Mouse (Mus musculus) gastrocnemius, postnatal 10 days (tissue): ENCODE data around the gene Ncoa1. TPM values are rescaled to one million over a fixed set of nuclear protein-coding genes. Genes with fewer than 3 reads are reported as not detected.

Experiments used
- DNase-seq: peaks from one replicate; pipeline ENCODE4 v3.0.0; 2021; ENCODE audit warnings: mixed read lengths
- total RNA-seq, 2 experiments: library from RNA; stranded (reverse); gene quantifications; 2 replicates each; pipeline ENCODE4 v1.2.3; 2021

Ncoa1 gene
- total RNA-seq, 2 experiments from 2014 or later = 32.3 to 43.1 TPM

DNA sequence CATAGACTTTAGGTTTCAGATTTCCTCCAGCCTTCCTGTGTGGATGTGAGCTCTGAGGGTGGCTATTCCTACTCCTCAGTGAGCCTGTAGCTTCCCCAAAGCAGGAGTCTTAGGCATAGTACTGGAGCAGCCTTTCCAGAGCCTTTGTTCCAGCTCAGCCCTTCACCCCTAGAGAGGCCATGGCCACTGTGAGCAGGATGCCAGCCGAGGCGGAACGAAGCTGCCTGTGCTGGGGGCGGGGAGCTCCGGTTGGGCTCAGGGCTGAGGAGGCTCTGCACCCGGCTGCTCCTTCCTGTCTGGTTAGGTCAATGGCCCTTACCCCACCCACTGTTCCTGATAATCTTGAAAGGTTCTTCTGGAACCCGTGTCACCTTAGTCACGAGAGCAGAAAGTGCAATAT, 264.1 kb downstream of the Ncoa1 start:
- no peak for DNase-seq

DNA sequence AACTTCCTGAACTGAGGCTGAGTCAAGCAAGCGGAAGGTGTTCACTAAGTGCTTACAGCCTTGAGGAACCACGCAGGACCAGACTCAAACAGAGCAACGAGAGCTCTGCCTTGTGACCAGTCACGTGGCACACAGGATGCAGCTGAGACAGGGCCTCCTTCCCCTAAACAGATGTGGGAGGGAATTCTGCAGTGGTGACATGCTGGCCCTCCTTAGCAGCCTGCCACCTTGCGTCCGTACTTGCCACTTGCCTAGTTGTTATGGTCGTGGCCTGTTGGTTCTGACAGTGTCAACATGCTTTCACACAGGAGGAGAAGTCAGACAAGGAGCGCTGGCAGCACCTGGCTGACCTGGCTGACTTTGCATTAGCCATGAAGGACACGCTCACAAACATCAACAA, 265.8 kb downstream of the Ncoa1 start:
- no peak for DNase-seq

DNA sequence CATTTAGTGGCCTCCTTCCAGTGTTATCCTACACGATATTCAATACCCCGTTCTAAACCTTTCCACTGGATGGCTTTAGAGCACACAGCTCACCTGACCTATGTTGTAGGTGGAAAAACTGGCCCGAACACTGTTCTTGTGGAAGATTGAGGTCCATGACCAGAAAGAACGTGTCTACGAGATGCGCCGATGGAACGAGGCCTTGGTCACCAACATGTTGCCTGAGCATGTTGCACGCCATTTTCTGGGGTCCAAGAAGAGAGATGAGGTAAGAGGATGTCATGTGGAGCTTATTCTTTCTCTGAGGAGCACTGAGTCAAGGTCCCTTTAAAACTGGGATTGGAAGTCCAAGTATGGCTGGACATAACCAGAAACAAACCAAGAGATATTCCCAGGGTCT, 267.8 kb downstream of the Ncoa1 start:
- no peak for DNase-seq

DNA sequence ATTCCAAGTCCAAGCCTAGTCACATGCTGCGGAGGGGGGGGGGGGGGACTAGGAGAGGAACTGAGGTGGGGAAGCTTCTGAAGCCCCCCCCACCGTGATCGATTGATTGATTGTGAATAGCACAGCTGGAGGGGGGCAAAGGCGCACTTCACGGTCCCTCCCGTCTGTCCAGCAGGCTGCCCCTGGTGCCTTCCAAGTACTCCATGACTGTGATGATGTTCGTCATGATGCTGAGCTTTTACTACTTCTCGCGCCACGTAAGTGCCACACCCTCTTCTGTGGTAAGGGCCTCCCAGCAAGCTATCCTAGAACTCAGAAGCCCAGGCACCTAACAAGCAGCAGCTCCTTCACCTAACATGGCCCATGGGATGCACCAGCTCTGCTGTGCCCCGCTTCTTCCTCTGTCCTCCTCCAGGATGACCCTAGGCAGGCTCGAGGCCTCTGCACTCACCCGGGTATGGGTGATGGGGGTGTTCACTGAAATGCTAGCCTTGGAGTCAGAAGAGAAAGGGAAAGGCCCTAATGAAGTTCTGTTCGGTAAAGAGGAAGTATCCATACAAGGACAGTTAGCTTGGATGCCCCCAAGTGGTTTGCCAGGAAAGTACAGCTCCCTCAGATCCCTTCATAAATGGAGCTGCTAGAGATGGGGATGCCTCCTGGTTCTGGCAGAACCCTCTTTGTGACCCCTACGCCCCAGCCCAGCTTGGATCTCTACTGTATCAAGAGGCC, 268.4 kb downstream of the Ncoa1 start:
- DNase-seq = peak; percentile 53

DNA sequence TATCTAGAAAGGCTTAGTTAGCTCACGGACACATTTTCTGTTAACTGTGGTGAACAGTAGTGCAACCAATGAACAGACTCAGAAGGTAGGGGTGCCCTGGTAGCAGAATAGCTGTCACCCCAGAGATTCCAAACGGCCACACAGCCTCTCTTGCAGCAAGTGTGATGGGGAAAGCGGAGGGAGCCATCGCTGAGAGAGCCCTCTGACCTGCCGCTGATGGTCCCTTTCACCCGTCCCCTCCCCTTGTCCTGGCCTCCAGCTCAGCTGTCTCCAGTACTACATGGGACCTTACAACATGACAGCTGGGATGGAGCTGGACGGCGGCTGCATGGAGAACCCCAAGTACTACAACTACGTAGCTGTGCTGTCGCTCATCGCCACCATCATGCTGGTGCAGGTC, 270.9 kb downstream of the Ncoa1 start:
- DNase-seq = no peak

DNA sequence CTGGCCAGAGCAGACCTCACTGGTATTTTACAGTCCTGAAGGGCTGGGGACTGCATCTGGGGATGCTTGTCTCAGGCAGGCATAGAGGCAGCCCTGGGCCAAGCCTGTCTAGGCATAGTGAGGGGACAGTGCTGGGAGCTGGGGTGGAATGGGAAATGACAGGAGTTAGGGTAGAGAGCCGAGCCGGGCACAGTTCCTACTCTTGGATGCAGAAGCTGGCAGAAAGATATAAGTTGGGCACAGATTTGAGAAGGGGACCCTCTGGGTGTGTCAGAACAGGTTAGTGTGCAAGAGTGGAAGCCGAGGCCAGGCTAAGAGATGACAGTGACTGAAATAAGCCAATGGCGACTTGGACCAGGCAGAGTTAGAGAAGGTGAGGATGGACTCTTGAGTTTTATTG, 274.8 kb downstream of the Ncoa1 start:
- DNase-seq = no peak

DNA sequence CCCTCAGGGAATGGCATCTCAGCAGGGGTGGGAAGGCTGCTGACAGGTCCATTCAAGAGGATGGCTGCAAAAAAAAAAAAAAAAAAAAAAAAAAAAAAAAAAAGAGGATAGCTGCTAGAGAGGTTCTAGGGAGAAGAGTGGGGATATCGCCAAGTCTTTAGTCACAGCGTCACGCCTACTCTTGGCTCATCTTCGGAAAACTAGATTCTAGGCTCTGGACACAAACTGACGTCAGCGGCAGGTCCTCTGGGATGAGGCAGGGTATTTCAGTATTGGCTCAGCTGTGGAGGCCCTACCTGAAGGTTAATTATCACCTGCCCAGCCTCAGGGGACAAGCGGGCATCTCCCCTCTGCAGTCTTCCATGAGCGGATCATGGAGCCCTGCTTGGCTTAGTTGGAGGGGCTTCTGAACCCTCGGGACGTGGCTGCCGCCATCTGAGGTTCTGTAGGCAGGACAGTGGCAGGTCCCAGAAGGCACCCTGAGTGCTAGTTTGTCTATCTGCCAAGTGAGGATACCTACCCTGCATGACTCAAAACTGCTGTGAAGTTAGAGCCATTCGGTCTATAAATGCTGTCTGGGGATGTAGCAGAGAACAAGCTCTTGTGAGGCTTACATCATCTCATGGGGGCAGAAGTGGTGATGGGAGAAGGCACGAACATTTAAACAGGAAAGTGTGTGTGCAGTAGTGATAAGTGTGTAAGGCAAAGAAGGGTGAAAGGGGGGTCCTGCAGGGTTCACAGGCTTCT, 275.4 kb downstream of the Ncoa1 start:
- DNase-seq = peak; percentile 46

DNA sequence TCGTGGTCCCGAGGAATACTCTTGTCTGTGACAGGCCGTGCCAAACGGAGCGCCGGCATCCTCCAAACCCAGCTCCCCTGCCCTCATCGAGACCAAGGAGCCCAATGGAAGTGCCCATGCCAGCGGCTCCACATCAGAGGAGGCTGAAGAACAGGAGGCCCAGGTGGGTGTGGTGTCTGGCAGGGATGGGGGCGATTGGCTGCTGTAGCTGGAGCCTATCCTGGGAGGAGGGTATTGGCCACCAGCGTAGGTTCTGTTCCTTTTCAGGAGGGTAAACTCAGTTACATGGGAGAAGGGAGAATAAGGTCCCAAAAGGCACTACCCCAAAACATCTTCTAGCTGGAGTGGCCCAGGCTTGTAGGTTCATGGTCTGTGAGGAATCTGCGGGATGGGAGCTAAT, 277.7 kb downstream of the Ncoa1 start:
- no peak for DNase-seq

DNA sequence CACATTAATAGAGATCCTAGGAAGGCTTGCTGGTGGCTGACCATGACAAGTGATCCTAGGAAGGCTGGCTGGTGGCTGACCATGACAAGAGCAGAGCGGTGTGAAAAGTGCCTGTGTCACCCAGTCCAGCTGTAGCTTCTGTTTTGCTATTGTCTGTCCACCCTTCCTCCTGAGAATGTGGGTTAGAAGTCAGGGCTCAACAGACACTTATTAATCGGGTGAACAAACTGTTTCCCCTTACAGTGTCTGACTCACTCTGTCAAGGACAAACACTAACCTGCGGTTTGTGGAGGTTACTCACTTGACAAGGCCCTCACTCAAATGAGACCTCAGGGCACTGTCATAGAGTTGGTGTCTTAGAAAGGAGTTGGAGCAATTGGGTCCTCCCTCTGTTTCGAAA, 278.3 kb downstream of the Ncoa1 start:
- no peak for DNase-seq

Other genes with a start within 250 kb of the Ncoa1 start
- gene Ptrhd1, start 243.2 kb downstream of the Ncoa1 start, total RNA-seq = 1 to 10 TPM; 5.1 to 5.3 TPM
- gene Cenpo, start 242.9 kb downstream of the Ncoa1 start, total RNA-seq = 1 to 10 TPM; 3.1 to 5.6 TPM
- gene Itsn2, start 115.5 kb upstream of the Ncoa1 start, total RNA-seq = 10 to 100 TPM; 24.5 to 33.2 TPM
- not detected for gene Gm3625, start 115.7 kb upstream of the Ncoa1 start, total RNA-seq